Mouse (Mus musculus): ENCODE results near the gene Soga1. TPM values are rescaled to one million over a fixed set of nuclear protein-coding genes. Genes with fewer than 3 reads are reported as not detected.

Soga1 gene
- total RNA-seq, 2 experiments from 2014 or later = 15.4 to 20.3 TPM

- DNase-seq = no peak
These were observed 43.7 kb downstream of the Soga1 start for GRCm38 (mm10) chr2:157035371-157035770.

GRCm38 (mm10) chr2:157030804-157031203 lies 48.2 kb downstream of the Soga1 start:
- DNase-seq = peak; percentile 94

GRCm38 (mm10) chr2:157028261-157028660 lies 50.8 kb downstream of the Soga1 start:
- no peak for DNase-seq

- DNase-seq = no peak
These were observed 51.7 kb downstream of the Soga1 start for GRCm38 (mm10) chr2:157027106-157028008.

GRCm38 (mm10) chr2:157021156-157021555 lies 57.9 kb downstream of the Soga1 start:
- no peak for DNase-seq

GRCm38 (mm10) chr2:157019228-157019627 lies 59.8 kb downstream of the Soga1 start:
- DNase-seq = no peak

- no peak for DNase-seq
These were observed 62.4 kb downstream of the Soga1 start for GRCm38 (mm10) chr2:157016529-157017270.

GRCm38 (mm10) chr2:157012341-157012740 lies 66.7 kb downstream of the Soga1 start:
- DNase-seq = no peak

GRCm38 (mm10) chr2:157010634-157011310 lies 68.3 kb downstream of the Soga1 start:
- DNase-seq = no peak

- no peak for DNase-seq
These were observed 68.9 kb downstream of the Soga1 start for GRCm38 (mm10) chr2:157010121-157010520.

- no peak for DNase-seq
These were observed 70.5 kb downstream of the Soga1 start for GRCm38 (mm10) chr2:157008509-157008908.

GRCm38 (mm10) chr2:157007234-157007596 lies 71.8 kb downstream of the Soga1 start:
- no peak for DNase-seq

GRCm38 (mm10) chr2:157006511-157007233 lies 72.4 kb downstream of the Soga1 start, which contains the start of gene Dsn1:
Dsn1 (minus strand) TSS chr2:157007154.
- peak; percentile 94 for DNase-seq

- no peak for DNase-seq
These were observed 76.7 kb downstream of the Soga1 start for GRCm38 (mm10) chr2:157002321-157002720.

- no peak for DNase-seq
These were observed 80.8 kb downstream of the Soga1 start for GRCm38 (mm10) chr2:156998263-156998662.

GRCm38 (mm10) chr2:156996576-156996975 lies 82.5 kb downstream of the Soga1 start:
- no peak for DNase-seq

- DNase-seq = peak; percentile 97
These were observed 87.4 kb downstream of the Soga1 start, which contains the start of gene Ndrg3 for GRCm38 (mm10) chr2:156991470-156992319. Ndrg3 (minus strand) TSS chr2:156992056.

GRCm38 (mm10) chr2:156990727-156991431 lies 88.2 kb downstream of the Soga1 start:
- DNase-seq = no peak

GRCm38 (mm10) chr2:156987316-156987715 lies 91.7 kb downstream of the Soga1 start:
- DNase-seq = no peak

GRCm38 (mm10) chr2:156982864-156983263 lies 96.2 kb downstream of the Soga1 start:
- no peak for DNase-seq
